Mouse (Mus musculus): ENCODE data around the gene Imp3.

Imp3 gene

GRCm38 (mm10) chr9:56950414-56951400 is 13.4 kb downstream of the Imp3 start, which contains the start of gene Snupn:
Snupn (plus strand) TSS chr9:56950878.
- in situ Hi-C loops (cut with MboI; ENCODE audit: low pct_unique_long_range_greater_than_20kb in 1 of 2, low sequenced_read_pairs in 2 of 2, unreplicated experiment in 1 of 2), result no loop called here

GRCm38 (mm10) chr9:56953562-56953961 is 16.3 kb downstream of the Imp3 start:
- in situ Hi-C loops (cut with MboI; ENCODE audit: low pct_unique_long_range_greater_than_20kb in 1 of 2, low sequenced_read_pairs in 2 of 2, unreplicated experiment in 1 of 2), result no loop called here

GRCm38 (mm10) chr9:56956966-56957675 is 19.8 kb downstream of the Imp3 start:
- in situ Hi-C loops (cut with MboI; ENCODE audit: low pct_unique_long_range_greater_than_20kb in 1 of 2, low sequenced_read_pairs in 2 of 2, unreplicated experiment in 1 of 2), result no loop called here

- in situ Hi-C loops (cut with MboI; ENCODE audit: low pct_unique_long_range_greater_than_20kb in 1 of 2, low sequenced_read_pairs in 2 of 2, unreplicated experiment in 1 of 2), result no loop called here
Measured at GRCm38 (mm10) chr9:56958689-56959088, 21.4 kb downstream of the Imp3 start.

- in situ Hi-C loops (cut with MboI; ENCODE audit: low pct_unique_long_range_greater_than_20kb in 1 of 2, low sequenced_read_pairs in 2 of 2, unreplicated experiment in 1 of 2), result no loop called here
Measured at GRCm38 (mm10) chr9:56961591-56961990, 24.3 kb downstream of the Imp3 start.

- in situ Hi-C loops (cut with MboI; ENCODE audit: low pct_unique_long_range_greater_than_20kb in 1 of 2, low sequenced_read_pairs in 2 of 2, unreplicated experiment in 1 of 2), result no loop called here
Measured at GRCm38 (mm10) chr9:56970158-56970557, 32.9 kb downstream of the Imp3 start.

- in situ Hi-C loops (cut with MboI; ENCODE audit: low pct_unique_long_range_greater_than_20kb in 1 of 2, low sequenced_read_pairs in 2 of 2, unreplicated experiment in 1 of 2), result no loop called here
Measured at GRCm38 (mm10) chr9:56973960-56974524, 36.8 kb downstream of the Imp3 start.

GRCm38 (mm10) chr9:56975199-56975598 is 37.9 kb downstream of the Imp3 start:
- in situ Hi-C loops (cut with MboI; ENCODE audit: low pct_unique_long_range_greater_than_20kb in 1 of 2, low sequenced_read_pairs in 2 of 2, unreplicated experiment in 1 of 2), result no loop called here

- in situ Hi-C loops (cut with MboI; ENCODE audit: low pct_unique_long_range_greater_than_20kb in 1 of 2, low sequenced_read_pairs in 2 of 2, unreplicated experiment in 1 of 2), result no loop called here
Measured at GRCm38 (mm10) chr9:56980186-56980585, 42.9 kb downstream of the Imp3 start.

- in situ Hi-C loops (cut with MboI; ENCODE audit: low pct_unique_long_range_greater_than_20kb in 1 of 2, low sequenced_read_pairs in 2 of 2, unreplicated experiment in 1 of 2), result no loop called here
Measured at GRCm38 (mm10) chr9:56981502-56981901, 44.2 kb downstream of the Imp3 start.
